Mouse (Mus musculus): ENCODE measurements around the gene Ciapin1.

Ciapin1 gene

DNA sequence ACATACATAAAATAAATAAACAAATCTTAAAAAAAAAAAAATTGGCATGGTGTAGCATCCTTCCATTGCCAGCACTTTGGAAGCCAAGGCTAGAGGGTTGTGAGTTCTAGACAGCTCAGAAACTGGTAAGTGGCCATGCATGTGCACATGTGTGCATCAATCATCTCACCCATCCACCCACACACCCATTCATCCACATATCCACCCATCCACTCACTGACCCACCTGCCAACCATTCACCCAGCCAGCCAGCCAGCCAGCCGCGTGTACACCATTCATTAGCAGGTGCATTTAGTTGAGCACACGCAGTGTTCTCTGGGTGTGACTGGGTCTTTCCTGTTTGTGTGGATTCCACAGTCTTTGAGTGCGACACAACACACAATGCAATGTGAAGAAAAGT, 32.3 kb downstream of the Ciapin1 start:
- DNase-seq = no peak

DNA sequence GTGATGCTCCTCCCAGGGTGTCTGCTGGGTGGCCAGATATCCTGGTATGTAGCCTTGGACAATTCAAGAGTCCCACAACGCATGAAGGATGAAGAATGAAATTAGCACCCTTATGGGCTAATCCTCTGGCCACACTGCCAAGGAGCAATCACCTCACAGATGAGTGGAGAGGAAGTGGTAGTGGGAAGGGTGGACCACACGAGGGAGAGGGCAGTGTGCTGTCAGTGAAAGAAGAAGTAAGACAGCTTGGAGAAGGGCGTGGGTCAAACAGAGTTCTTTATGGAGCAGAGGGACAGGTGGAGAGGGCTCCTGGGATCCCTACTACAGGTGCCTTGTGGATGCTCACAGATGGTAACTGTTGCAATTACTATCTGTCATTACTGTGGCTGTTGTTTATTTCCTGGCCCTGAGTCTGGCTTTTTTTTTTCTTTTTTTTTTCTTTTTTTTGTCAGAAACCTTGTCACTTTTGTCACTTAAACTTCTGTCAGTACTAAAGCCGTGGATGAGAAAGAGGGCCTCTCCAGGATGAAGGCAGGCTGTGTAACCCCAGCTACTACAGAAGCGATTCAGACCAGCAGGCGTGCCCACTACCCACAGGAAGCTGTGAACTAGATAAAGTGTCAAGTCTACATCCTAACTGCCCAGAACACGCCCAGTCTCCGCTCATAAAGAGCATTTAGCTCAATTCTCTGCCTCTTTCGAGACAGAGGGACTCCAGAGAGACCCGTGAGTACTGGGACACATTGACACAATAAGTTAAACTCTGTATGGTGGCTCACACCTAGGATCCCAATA, 33.4 kb downstream of the Ciapin1 start:
- no peak for DNase-seq

DNA sequence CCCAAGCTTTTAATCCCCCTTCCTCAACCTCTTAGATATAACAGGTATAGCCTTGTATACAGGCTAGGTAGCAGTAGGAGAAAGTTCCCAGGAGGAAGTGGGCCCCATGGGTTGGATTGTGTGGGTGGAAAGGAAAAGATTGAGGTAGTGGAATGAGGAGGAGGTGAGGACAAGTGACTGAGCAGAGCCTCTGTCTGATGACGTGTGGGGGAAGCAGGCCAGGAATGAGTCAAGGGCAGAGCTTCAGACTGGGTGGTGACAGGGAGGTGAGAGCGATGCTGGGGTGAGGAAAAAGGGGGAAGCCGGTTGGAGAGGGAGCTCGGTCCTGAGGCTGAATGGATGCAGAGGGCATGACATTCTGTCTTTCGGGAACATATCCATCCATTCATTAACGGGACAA, 34.6 kb downstream of the Ciapin1 start:
- DNase-seq = no peak

DNA sequence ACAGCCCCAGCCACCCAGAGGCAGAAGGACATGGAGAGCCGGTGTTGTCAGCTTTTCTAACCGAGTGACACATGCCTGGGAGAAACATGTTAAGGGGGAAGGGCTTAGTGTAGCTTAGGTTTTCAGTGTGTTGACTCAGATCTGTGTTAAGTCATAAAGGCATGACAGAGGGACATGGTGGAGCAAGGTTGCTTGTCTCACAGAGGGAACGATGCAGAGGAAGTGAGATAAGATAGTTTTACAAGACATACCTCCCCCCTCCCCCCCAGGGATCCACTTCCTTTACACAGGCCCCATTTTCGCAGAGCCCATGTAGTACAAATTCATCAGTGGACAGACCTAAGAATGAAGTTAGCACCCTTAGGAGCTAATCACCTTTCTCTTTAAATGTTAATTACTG, 35.8 kb downstream of the Ciapin1 start:
- no peak for DNase-seq

DNA sequence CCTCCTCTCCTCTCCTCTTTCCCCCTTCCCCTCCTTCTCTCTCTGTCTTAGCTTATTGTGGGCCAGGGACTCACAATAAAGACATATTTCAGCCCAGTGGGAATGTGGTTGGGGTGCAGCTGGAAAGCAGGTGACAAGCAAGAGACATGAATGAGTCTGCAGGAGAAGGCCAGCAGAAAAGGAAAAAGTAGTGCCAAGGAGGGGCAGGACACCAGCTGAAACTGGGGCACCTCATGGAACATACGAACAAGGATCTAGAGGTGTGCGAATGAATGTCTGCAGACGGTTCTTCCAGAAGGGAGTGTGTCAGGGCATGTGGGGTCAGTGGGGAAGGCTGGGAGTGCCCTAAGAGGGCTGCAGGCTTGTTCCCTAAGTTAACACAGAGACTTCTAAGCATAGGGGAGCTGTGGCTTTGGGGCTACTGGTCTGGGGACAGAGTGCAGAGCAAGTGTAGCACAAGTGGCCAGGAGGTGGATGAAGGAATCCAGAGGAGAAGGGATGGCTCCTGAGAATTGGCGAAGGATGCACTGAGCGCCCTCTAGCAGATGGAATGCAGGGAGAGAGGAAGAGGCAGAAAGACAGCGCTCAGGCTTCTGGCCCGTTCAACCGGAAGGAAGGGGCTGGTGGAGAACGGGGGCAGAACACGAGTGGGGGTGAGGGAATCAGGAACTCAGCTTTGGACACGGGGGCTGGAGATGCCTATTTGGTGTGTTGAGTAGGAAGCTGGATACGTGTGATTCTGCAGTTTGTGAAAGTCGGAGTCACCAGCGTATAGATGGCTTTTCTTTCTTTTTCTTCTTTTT, 36.7 kb downstream of the Ciapin1 start:
- peak; percentile 78 for DNase-seq

DNA sequence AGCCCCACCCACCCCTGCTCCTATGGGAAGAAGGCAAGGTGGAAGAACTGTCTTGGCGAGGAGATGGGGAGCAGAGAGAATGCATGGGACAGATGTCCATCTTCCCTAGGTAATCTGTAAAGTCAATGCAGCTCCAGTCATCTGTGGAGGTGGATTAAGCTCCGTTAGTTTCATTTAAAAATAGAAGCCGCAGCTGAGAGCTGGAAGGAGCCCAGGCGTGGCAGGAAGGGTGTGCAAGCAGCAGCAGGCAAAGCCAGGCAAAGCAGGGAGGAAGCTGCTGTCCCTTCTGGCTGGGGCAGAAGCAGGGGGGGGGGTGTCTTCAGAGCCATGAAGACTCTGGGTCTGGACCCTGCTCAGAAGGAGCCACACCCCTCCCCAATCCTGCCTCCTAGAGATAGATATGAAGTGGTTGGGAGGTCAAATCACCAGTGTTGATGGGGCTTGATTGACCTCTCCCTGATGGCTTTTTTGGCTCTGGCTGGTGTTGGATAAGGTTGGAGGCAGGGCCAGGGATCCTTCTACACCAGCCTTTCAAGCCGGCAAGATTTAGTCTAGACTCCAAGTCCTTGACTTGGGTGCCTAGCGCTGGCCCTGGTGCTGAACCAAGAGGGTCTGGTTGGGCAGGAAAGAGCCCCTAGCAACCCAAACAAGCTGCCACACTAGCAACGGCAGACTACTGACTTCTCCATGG, 37.7 kb downstream of the Ciapin1 start:
- DNase-seq = no peak

DNA sequence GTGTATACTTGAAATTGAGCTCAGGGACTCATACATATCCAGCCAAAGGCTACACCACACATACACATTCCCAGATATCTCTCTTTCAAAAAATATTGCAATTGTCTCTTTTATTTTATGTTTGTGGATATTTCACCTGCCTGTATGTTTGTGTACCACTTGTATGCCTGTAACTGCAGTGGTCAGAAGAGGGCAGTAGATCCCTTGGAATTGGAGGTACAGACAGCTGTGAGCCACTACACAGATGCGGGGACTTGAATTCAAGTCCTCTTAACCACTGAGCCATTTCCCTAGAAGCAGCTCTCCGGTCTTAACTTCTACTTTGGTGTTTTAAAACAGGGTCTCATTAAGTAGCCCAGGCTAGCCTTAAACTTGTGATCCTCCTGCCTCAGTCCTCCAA, 43.4 kb downstream of the Ciapin1 start:
- no peak for DNase-seq

DNA sequence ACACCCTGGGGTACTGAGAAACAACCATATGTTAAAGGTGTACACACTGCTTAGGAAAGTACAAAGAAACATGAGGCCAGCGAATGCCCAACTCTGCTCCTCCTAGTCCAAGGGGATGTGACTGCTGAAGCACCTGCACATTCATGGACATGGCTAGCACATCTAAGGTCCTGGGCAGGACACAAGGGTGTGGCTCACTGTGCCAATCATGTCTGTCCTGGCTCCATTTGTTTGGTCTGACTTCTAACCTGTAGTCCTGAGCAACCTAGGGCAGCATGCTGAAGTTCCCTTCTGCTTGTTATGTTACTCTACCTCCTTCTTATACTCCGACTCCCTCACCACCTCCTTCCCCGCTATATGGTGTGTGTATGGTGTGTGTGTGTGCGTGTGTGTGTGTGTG, 43.8 kb downstream of the Ciapin1 start:
- no peak for DNase-seq

DNA sequence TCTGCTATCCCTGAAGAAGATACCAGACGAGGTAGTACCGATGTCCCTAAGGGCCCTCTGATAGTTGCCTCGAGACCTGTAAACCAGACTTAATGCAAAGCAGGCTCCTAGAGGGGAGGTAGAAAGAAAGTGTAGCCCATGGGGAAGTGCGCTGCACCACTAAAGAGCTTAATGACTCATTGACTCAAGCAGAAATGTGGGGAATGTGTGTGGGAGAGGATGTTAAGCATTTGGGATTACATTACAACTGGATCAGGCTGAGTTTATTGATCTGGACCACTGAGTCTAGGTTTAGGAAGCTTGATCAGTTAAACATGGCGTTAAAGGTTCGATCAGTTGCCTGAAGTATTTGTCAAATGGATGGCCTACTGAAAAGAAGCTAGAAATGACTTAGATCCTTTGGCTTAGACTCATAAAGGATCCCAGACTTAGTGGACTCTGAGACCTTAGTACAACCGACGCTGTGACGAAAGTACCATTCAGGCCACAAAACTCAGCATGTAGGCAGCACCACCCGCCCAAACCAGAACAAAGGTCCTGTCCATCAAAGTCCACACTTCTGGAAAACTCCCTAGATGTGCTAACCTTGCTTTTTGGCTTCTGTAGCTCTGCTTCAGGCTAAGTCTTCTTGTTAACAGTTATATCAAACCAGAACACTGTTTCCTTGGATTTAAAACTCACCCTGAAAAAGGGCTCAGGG, 48.8 kb downstream of the Ciapin1 start:
- DNase-seq = no peak

DNA sequence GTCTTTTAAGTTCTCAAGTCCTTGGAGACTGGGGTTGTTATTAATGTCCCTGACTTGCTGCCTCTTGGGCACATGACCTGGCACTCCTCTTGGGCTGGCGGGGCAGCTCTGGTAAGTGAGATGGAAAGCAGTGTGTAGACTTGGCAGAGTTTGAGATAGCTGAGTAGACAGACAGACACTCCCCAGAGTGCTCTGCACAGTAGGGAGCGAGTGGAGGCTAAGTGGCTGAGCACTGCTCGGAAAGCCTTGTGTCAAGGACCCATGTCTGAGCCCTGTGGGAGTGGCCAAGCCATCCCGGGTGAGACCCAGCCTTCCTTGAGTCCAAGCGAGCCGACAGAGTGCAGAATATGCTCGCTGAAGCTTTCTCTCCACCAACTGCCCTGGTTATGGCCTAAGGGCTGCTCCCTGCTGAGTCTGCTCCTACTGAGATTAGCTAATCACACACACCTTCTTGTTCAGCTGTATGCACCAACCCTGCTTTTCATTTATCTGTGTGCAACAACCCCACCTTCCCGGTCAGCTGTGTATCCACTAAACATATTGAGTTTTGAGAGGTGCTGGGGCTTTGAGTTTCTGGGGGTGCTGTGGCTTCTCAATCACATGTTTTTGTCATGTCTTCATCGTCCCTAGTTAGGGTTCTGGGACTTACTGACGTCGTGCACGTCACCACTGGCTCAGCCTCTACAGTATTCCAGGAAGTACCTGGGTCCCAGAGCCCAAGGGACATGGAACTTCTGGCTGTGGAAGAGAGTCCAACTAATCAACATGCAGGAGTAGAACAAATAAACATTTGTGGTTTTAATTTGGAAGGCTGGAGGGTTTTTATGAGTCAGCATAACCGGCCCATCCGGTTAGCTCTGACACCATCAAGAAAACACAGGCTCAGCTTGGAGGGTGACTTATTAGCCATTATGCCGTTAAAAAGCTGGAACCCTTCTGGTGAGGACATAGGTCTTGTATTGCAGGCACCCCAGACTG, 50.3 kb downstream of the Ciapin1 start:
- DNase-seq = peak; percentile 67

DNA sequence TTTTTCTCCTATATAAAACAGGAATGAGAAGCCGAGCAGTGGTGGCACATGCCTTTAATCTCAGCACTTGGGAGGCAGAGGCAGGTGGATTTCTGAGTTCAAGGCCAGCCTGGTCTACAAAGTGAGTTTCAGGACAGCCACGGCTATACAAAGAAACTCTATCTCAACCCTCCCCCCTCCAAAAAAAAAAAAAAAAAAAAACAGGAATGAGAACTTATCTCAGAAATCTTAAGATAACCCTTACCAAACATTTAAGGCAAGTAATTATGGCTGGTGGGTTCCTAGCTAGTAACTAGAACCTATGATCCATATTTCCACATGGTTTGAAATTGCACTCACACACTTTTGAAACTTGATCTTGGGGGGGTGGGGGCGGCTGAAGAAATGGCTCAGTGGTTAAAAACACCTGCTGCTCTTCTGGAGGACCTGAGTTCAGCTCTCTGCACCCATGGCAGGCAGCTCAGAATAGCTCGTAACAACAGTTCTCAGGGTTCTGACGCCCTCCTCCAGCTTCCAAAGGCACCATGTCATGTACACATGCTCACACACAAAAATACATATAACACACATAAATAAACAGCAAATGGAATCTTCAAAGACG, 52.1 kb downstream of the Ciapin1 start:
- DNase-seq = no peak

DNA sequence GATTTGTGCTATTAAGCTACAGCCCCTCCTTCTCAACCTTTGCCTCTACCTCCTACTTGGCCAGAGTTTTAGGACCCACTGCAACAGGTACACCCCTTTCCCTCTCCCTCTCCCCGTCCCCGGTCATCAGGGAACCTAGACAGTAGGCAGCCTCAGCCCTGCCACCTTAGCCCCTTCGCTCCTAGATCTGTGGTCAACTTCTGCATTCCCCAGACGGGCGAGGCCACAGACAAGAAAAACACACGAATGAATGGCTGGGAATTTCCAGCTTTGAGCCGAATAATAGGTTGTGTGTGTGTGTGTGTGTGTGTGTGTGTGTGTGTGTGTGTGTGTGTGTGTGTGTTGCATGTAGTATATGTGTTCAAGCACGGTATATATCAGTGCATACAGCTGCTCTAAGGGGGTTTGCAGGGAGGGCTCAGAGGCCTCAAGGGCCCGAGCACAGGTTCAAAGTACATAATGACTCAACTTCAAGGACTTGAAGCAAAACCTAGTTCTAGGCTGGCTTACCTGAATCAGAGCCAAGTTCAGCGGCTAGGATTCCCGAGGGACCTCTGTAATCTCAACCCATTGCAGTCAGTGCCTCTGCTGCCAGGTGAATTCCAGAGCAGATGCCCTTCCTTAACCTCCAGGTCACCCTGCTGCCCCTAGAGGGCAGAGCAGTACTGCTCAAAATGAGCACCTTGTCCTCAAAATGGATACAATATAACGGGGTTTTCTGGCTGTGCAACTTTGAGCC, 52.7 kb downstream of the Ciapin1 start:
- peak; percentile 83 for DNase-seq

DNA sequence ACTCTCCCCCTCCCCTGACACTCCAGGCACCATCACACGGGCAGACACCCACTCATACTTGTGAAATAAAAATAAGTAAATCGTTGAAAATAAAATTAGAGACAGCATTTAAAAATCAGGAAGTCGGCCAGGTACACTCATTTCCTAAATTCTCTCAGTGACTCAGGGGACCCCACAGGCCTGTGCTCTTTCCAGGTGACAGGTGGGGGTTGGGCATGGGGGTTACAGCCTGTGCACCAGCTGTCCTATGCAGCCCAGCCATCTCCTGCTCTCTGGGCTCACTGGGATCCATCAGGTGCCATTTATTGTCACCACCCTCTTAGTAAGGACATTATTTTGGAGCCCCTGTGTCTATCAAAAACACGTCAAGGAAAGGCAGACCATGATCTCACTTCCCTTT, 54.3 kb downstream of the Ciapin1 start:
- no peak for DNase-seq

DNA sequence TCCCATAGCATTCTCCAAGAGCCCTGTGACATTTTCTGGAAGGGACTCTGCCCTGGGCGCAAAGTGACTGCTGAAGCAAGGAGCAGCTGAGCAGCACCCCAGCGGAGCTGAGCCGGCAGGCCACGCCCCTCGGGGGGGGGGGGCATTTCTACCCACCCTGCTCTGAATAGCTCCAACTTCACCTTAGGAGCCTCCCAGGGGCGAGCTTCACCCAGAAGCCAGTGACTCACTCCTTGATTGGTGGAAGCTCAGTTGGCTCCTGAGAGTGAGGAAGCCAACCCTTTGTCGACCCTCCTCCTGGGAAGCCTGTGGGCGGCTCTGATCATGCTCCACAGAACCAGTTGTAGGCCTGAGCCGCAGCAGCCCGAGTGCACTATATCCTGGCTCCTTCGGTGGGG, 56.3 kb downstream of the Ciapin1 start:
- peak; percentile 17 for DNase-seq

DNA sequence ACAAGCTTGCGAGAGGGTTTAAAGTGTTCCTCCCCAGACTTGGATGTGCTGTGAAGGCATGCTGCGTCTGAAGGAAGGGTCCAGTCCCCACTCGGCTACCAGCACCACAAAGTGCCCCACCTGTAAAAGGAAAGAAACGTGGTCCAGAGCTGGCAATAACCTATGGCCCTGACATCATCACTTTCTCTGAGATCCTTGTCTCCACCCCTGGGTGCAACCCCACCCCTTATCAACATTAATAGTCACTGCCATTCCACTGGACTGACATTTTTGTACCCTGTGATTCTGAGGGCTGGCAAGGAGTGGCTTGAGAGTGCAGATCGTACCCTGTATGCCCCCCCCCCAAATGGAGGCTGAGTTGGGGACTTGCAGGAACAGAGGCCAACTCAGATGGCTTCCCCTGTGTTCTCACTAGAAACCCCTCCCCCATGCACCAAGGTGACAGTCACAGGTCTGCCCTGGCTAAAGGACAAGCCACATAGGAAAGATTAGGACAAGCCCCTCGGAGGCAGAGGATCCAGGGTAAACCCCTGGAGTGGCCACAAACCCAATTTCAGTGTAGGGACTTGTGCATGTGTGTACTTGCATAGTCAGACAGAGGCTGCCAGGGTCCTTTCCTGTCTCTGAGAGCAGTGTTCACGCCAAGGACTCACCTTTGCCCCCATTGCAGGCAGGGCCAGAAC, 56.9 kb downstream of the Ciapin1 start:
- no peak for DNase-seq

DNA sequence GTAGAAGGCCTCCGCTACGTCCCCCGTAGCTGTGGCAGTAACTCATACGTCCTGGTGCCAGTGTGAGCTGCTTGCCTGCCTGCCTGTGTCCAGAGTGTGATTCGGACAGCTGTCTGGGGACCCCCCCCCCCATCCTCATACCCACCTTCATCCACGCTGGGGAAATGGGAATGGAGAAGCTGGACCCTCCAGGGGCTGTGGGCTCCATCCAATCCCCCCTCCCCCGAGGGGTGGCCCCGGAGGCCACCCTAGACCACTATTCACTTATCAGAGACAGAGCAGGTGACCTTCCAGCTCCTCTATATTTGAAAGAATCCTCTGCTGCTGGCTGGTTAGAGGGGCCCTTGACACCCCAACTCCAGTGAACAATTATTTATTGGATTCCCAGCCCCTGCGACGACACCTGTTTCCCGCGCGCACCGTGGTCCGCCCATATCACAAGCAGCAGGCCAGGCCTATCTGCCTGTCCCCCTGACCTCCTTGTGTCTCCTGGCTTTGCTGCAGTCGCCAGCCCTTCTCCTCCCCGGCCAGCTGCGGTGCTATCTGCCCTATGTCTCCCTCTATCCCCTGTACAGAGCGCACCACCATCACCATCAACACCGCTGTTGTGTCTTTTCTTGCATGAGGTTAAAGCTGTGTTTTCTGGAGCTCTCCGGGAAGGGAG, 57.5 kb downstream of the Ciapin1 start:
- no peak for DNase-seq

DNA sequence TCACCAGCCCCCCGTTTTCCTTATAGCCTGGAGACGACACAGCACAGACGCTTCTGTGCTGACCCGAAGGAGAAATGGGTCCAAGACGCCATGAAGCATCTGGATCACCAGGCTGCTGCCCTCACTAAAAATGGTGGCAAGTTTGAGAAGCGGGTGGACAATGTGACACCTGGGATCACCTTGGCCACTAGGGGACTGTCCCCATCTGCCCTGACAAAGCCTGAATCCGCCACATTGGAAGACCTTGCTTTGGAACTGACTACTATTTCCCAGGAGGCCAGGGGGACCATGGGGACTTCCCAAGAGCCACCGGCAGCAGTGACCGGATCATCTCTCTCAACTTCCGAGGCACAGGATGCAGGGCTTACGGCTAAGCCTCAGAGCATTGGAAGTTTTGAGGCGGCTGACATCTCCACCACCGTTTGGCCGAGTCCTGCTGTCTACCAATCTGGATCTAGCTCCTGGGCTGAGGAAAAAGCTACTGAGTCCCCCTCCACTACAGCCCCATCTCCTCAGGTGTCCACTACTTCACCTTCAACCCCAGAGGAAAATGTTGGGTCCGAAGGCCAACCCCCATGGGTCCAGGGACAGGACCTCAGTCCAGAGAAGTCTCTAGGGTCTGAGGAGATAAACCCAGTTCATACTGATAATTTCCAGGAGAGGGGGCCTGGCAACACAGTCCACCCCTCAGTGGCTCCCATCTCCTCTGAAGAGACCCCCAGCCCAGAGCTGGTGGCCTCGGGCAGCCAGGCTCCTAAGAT, 58.4 kb downstream of the Ciapin1 start:
- no peak for DNase-seq

DNA sequence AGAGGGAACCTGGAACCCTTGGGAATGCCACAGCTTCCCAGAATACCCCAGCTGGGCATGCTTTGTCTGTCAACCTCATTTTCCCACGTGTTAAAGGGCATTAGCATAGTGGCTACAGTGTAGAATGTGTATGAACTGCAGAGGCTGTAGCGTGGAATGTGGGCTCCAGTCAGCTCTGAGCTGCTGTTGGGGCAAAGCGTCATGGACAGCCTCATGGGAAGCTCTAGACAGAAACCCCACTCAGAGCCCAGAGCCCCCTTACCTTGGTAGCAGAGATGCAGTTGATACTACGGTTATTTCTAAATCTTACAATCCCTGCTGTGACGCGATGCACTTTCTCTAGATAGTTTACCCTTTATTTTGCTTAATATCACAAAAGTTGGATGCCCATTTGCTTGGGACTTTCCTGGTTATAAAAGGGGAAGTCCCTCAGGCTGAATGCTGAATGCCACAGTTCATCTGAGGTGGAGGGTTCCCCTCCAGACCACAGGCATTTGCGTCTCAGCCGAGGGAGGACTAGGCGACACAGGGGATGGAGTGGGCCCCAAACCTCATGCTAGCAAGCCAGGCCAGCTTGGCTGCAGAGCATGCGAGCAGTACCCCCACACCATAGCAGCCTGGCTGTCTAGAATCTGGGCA, 59.1 kb downstream of the Ciapin1 start:
- DNase-seq = no peak

All from lung, postnatal 36 days (tissue).